In the genomic region with DNA sequence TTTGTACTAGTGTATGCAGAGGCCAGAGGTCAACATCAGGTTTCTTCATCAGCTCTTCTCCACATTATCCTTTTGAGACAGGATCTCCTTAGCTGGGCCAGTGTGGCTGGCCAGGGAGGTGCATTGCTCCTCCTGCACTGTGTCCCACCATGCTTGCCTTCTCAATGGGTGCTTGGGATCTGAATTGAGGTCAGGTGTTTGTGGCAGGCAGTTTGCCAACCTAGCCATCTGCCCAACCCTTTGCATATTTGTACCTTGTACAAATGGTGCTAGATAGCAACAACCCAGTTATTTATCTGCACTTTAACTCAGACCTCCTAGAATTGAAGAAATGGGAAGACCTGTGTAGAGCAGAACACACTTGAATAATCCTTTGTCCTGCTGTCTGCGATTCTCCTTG, we compare ENCODE assay signal across 18 mouse cellular contexts.
DNase-seq lines count a peak whose midpoint lies in the region; ATAC-seq and TF ChIP-seq lines count a peak whose summit lies in the region.
"Had no signal": no experiment of that assay in that cellular context is flagged by ENCODE, and none has a peak within 500 bp of the region (broad histone marks: within the 10 kb centered on the region; RNA-seq: fewer than 3 reads in every experiment).

No protein-coding gene starts in this region.

- TF ChIP-seq POLR2A in cerebellum, adult 2 months (IDR thresholded peaks at IDR 0.05; ENCODE audit: borderline replicate concordance, insufficient read depth, low read length) = no peak

- H3K4me3 ChIP-seq in cerebellum, adult 2 months (replicated peaks; ENCODE audit: insufficient read depth, low read depth, low read length) = no peak overlapping the region
- no peak overlapping the region for H3K4me3 ChIP-seq in forebrain, embryonic 13.5 days
- H3K4me3 ChIP-seq: embryonic facial prominence, embryonic 13.5 days; forebrain, embryonic 10.5 days; heart, embryonic 12.5 days; hindbrain, embryonic 10.5 days; intestine, embryonic 15.5 days had no signal

- peak; percentile 95 for ATAC-seq in cerebellum, adult (ENCODE audit: insufficient number of reproducible peaks, low FRiP score, low TSS enrichment)
- no peak for ATAC-seq in forebrain, embryonic 13.5 days
- ATAC-seq: forebrain, embryonic 16.5 days; intestine, embryonic 15.5 days had no signal

- H3K27me3 ChIP-seq in cerebellum, adult 2 months (ENCODE audit: control insufficient read depth, insufficient read depth, low read length) = no peaks in the 10 kb centered on the region
- no peaks in the 10 kb centered on the region for H3K27me3 ChIP-seq in forebrain, embryonic 13.5 days
- H3K27me3 ChIP-seq: embryonic facial prominence, embryonic 13.5 days; heart, embryonic 12.5 days; intestine, embryonic 15.5 days had no signal

- DNase-seq in cerebellum, postnatal 4 days (ENCODE audit: low spot score in 2 of 2) = no peak
- peak; percentile 86 for DNase-seq in brain, adult 2 months (ENCODE audit: low read depth, low spot score)
- DNase-seq in cerebellum, adult 2 months = peak; percentile 71 to 83
- DNase-seq in cerebellum, postnatal 10 days = peak; percentile 78 to 80
- DNase-seq in adrenal gland, adult 2 months = no peak
- DNase-seq in adrenal gland, adult (ENCODE audit: inconsistent age in 2 of 2, low spot score in 1 of 2) = no peak
- DNase-seq: B cell, adult 2 months; gastrocnemius, postnatal 14 days; kidney, adult 18-20 months had no signal

- no peak for TF ChIP-seq CTCF in cerebellum, adult 2 months (IDR thresholded peaks at IDR 0.05; ENCODE audit: borderline replicate concordance, insufficient read depth, low read depth, low read length)

- H3K36me3 ChIP-seq in forebrain, embryonic 13.5 days (ENCODE audit: poor library complexity, severe bottlenecking) = peaks cover 2% of the 10 kb centered on the region; the same call in 1 of the 2 replicates
- H3K36me3 ChIP-seq: embryonic facial prominence, embryonic 13.5 days; forebrain, embryonic 10.5 days; heart, embryonic 12.5 days; hindbrain, embryonic 10.5 days; intestine, embryonic 15.5 days had no signal

- no peak overlapping the region for H3K4me2 ChIP-seq in forebrain, embryonic 13.5 days
- H3K4me2 ChIP-seq: embryonic facial prominence, embryonic 13.5 days; heart, embryonic 12.5 days; hindbrain, embryonic 14.5 days; intestine, embryonic 15.5 days had no signal

- peaks cover 6% of the 10 kb centered on the region; the same call in 1 of the 2 replicates for H3K4me1 ChIP-seq in cerebellum, adult 2 months (ENCODE audit: control insufficient read depth, insufficient read depth, low read length)
- H3K4me1 ChIP-seq in forebrain, embryonic 13.5 days = no peaks in the 10 kb centered on the region
- H3K4me1 ChIP-seq: heart, embryonic 12.5 days; intestine, embryonic 15.5 days had no signal

- H3K9me3 ChIP-seq in forebrain, embryonic 13.5 days (replicated peaks) = no peaks in the 10 kb centered on the region
- H3K9me3 ChIP-seq: embryonic facial prominence, embryonic 13.5 days; forebrain, embryonic 10.5 days; heart, embryonic 12.5 days; hindbrain, embryonic 10.5 days; intestine, embryonic 15.5 days had no signal

- no peak overlapping the region for H3K9ac ChIP-seq in forebrain, embryonic 13.5 days
- H3K9ac ChIP-seq: embryonic facial prominence, embryonic 13.5 days; heart, embryonic 12.5 days; hindbrain, embryonic 14.5 days; intestine, embryonic 15.5 days had no signal

- H3K27ac ChIP-seq in cerebellum, adult 2 months (ENCODE audit: insufficient read depth, low read length) = no peak overlapping the region; the same call in 1 of the 2 replicates
- H3K27ac ChIP-seq in forebrain, embryonic 13.5 days = no peak overlapping the region
- H3K27ac ChIP-seq: embryonic facial prominence, embryonic 13.5 days; forebrain, embryonic 10.5 days; hindbrain, embryonic 10.5 days; hindbrain, embryonic 14.5 days; intestine, embryonic 15.5 days had no signal

- 45% methylated on average over 1 of the region's 1 CpGs for WGBS in cerebellum, adult 2 months
- 95% methylated on average over 1 of the region's 1 CpGs for WGBS in forebrain, embryonic 13.5 days

Comparison
In these comparisons a context has a peak if more than half of its experiments do, and no peak if none do; other contexts are left out.
1. DNase-seq: peak in brain, adult 2 months (single experiment), cerebellum, adult 2 months (2 of 2) and cerebellum, postnatal 10 days (2 of 2); none in cerebellum, postnatal 4 days (0 of 2), adrenal gland, adult 2 months (single experiment) and adrenal gland, adult (0 of 2).